Mouse (Mus musculus): ENCODE measurements around the gene Slc26a1.

Gene Slc26a1

GRCm38 (mm10) chr5:108692271-108692670, 16.9 kb upstream of the Slc26a1 start, which contains the start of gene Fgfrl1:
Gene Fgfrl1 (plus strand): TSS chr5:108692382.
- peak; percentile 56 to 70 for DNase-seq (ENCODE audit: low read depth in 2 of 2, low spot score in 2 of 2)

GRCm38 (mm10) chr5:108691152-108691551, 15.8 kb upstream of the Slc26a1 start:
- no peak for DNase-seq (ENCODE audit: low read depth in 2 of 2, low spot score in 2 of 2)

- DNase-seq (ENCODE audit: low read depth in 2 of 2, low spot score in 2 of 2): no peak
Measured at GRCm38 (mm10) chr5:108689091-108689490, 13.7 kb upstream of the Slc26a1 start.

- DNase-seq (ENCODE audit: low read depth in 2 of 2, low spot score in 2 of 2): no peak
Measured at GRCm38 (mm10) chr5:108680871-108681270, 5.5 kb upstream of the Slc26a1 start.

- DNase-seq (ENCODE audit: low read depth in 2 of 2, low spot score in 2 of 2): no peak
Measured at GRCm38 (mm10) chr5:108679909-108680308, 4.5 kb upstream of the Slc26a1 start.

- no peak for DNase-seq (ENCODE audit: low read depth in 2 of 2, low spot score in 2 of 2)
Measured at GRCm38 (mm10) chr5:108678296-108678854, 3.0 kb upstream of the Slc26a1 start.

- no peak for DNase-seq (ENCODE audit: low read depth in 2 of 2, low spot score in 2 of 2)
Measured at GRCm38 (mm10) chr5:108677605-108678295, 2.4 kb upstream of the Slc26a1 start.

GRCm38 (mm10) chr5:108676772-108677498, 1.6 kb upstream of the Slc26a1 start:
- no peak for DNase-seq (ENCODE audit: low read depth in 2 of 2, low spot score in 2 of 2)

GRCm38 (mm10) chr5:108674624-108675023, 745 bp downstream of the Slc26a1 start:
- no peak for DNase-seq (ENCODE audit: low read depth in 2 of 2, low spot score in 2 of 2)

GRCm38 (mm10) chr5:108671757-108672156, 3.6 kb downstream of the Slc26a1 start:
- DNase-seq (ENCODE audit: low read depth in 2 of 2, low spot score in 2 of 2): no peak

- peak in 1 of 2 experiments; percentile 42 for DNase-seq (ENCODE audit: low read depth in 2 of 2, low spot score in 2 of 2)
Measured at GRCm38 (mm10) chr5:108670785-108671184, 4.6 kb downstream of the Slc26a1 start.

GRCm38 (mm10) chr5:108669986-108670385, 5.4 kb downstream of the Slc26a1 start:
- DNase-seq (ENCODE audit: low read depth in 2 of 2, low spot score in 2 of 2): no peak

GRCm38 (mm10) chr5:108668977-108669936, 6.1 kb downstream of the Slc26a1 start, which contains the start of gene Dgkq:
Gene Dgkq (minus strand): TSS chr5:108669672.
- peak; percentile 74 to 81 for DNase-seq (ENCODE audit: low read depth in 2 of 2, low spot score in 2 of 2)

GRCm38 (mm10) chr5:108668387-108668932, 6.9 kb downstream of the Slc26a1 start:
- DNase-seq (ENCODE audit: low read depth in 2 of 2, low spot score in 2 of 2): no peak

GRCm38 (mm10) chr5:108667370-108667769, 8.0 kb downstream of the Slc26a1 start:
- DNase-seq (ENCODE audit: low read depth in 2 of 2, low spot score in 2 of 2): no peak

- no peak for DNase-seq (ENCODE audit: low read depth in 2 of 2, low spot score in 2 of 2)
Measured at GRCm38 (mm10) chr5:108665066-108665465, 10.3 kb downstream of the Slc26a1 start.

GRCm38 (mm10) chr5:108662772-108663171, 12.6 kb downstream of the Slc26a1 start:
- DNase-seq (ENCODE audit: low read depth in 2 of 2, low spot score in 2 of 2): no peak

- DNase-seq (ENCODE audit: low read depth in 2 of 2, low spot score in 2 of 2): peak; percentile 75 to 78
Measured at GRCm38 (mm10) chr5:108660632-108661268, 14.6 kb downstream of the Slc26a1 start.

GRCm38 (mm10) chr5:108659698-108660631, 15.4 kb downstream of the Slc26a1 start, which contains the start of gene Idua:
Gene Idua (plus strand): TSS chr5:108660331.
- peak in 1 of 2 experiments; percentile 15 for DNase-seq (ENCODE audit: low read depth in 2 of 2, low spot score in 2 of 2)

Measured in CD8-positive naive resting alpha-beta T cell, adult 2 months (primary cell).